Mouse (Mus musculus): ENCODE measurements at regions not wholly inside any gene's neighbourhood (a gene's known extent, or its start where the extent isn't known, plus 50 kb on each side); places are given as distances from the start of the nearest gene placed in this dataset.

GRCm38 (mm10) chr4:22047730-22048455 lies 116.8 kb downstream of the Faxc start:
- no peak for DNase-seq (ENCODE audit: low spot score in 2 of 2)

DNA sequence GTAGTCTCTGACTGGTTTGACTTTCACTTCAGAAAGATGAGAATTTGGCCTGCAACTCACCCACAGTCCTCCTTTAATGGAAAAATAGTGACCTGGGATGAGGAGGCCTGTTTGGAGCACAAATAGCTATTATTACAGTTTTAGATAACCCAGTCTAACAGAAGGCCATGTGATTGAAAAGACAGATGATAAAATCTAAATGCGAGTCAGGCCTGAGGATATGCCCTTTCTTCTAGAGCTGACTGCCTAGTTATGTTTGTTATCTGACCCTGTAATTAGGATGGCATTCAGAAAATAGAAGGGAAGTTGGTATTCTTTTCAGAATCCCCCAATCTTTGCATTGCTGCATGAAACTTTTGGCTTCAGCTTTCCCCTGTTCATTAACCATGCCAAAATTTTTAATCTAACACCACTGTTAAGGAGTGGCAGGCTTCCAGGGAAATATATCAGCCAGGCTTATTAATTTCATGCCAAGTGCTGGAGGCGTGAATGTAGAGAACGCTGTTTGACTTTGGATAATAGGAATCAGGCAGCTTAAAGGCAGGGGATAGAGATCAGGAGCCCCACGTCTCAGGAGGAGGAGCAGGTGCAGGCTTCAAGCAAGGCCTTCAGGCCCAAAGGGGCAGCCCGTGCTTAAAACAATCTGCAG lies 135.8 kb downstream of the Faxc start:
- DNase-seq (ENCODE audit: low spot score in 2 of 2) = no peak

DNA sequence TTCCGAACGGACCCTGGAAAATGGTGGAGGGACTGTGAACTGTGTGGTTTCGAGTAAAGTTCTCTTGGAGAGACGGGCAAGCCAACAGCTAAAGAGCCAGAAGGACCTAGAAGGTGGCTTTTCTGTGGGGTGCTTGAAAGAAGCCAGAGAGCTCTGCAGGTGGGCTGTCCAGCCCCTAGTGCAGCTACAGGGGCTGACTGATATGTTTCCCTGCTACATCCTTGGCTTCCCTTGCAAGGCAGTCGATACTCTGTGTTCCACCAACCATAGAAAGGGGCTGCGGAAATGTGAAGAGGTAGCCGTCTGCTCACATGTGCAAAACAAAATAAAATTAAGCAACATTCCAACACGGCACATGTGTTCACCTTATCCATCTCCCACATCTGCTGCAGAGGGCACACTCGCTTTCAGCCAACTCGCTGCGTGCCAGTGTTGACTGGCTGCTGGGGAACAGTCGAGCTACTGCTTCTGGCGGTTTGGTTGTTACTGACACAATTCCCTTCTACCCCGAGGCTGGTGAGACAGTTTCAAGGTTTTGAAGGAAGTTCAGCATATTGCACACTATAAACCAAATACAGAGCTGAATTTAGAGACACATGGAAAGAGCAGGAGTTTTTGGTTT lies 136.7 kb downstream of the Faxc start:
- no peak for DNase-seq (ENCODE audit: low spot score in 2 of 2)

DNA sequence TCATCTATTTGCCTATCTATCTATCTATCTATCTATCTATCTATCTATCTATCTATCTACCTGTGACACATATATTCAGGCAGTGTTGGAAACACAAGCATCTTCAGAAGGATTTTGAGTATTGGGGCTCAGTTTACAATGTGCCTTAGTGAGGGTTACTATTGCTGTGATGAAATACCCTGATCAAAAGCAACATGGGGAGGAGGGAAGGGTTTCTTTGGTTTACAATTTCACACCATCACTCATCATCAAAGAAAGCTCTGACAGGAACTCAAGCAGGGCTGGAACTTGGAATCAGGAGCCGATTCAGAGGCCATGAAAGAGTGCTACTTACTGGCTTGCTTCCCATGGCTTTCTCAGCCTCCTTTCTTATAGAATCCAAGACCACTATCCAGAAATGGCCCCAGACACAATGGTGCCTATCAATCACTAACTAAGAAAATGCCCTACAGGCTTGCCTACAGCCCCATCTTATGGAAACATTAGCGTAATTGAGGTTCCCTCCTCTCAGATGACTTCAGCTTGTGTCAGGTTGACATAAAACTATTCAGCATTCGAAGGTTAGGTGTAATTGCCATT lies 157.2 kb downstream of the Faxc start:
- DNase-seq (ENCODE audit: low spot score in 2 of 2) = no peak

- no peak for DNase-seq (ENCODE audit: low spot score in 2 of 2)
Observed at GRCm38 (mm10) chr4:22089637-22090041, 158.5 kb downstream of the Faxc start.

GRCm38 (mm10) chr4:22090536-22090935 lies 159.4 kb downstream of the Faxc start:
- no peak for DNase-seq (ENCODE audit: low spot score in 2 of 2)

GRCm38 (mm10) chr4:22092551-22092950 lies 161.4 kb downstream of the Faxc start:
- no peak for DNase-seq (ENCODE audit: low spot score in 2 of 2)

DNA sequence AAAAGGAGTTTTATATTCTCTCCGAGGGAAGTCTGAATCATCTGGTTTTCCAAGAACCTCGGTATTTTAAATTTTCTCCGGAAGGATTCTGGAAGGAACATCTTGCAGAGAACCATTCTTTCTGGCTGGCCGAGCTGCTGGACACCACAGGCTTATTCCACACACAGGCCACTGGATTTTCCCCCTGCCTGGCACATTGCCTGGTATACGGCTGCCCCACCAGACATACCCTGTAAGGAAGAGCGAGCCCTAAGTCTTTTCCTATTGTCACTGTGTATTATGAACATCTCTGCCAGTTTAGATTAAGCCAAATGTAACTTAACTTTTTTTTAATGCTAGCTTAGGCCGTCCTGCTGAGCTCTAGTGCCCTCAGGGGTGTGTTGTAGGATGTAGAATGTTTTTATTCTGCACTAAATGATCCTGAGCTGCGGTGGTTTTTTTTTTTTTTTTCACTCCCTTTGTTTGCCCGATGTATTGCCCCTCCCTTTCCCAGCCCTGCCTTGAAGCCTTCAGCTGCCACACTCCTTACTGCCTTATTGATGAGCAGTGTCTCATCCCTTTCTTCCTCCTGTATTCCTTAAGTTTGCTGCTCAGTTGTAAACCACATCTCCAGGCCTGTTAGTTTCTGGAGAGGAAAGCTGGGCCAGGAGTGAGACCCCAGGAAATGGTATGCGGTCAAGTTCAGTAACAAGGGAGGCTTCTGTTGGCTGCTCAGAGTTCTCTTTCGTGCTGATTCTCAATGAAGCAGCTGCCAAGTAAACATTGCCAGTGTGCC lies 164.3 kb downstream of the Faxc start:
- DNase-seq (ENCODE audit: low spot score in 2 of 2) = no peak

- DNase-seq (ENCODE audit: low spot score in 2 of 2) = no peak
Observed at GRCm38 (mm10) chr4:22098605-22099004, 167.5 kb downstream of the Faxc start.

- no peak for DNase-seq (ENCODE audit: low spot score in 2 of 2)
Observed at GRCm38 (mm10) chr4:22102478-22102877, 171.3 kb downstream of the Faxc start.

GRCm38 (mm10) chr4:22103001-22103587 lies 172.0 kb downstream of the Faxc start:
- no peak for DNase-seq (ENCODE audit: low spot score in 2 of 2)

- no peak for DNase-seq (ENCODE audit: low spot score in 2 of 2)
Observed at GRCm38 (mm10) chr4:22106883-22107282, 175.8 kb downstream of the Faxc start.

DNA sequence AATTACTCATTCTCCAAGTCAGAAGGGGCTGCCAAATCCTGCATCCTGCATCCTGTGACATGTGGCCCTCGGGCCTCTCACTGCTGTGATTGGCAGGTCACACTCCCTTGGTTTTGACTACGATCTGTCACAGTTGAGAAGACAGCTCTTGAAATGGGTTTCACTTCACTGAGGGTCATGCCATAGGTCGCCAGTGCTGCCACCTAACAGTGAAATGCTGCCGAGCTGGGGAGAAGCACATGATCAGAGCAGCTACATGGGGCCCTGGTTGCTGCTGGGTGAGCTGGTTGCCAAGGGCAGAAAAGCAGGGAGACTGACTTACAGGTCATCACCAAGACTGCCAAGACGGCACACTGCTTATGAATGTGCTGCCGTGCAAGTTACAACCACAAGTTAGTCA lies 178.3 kb downstream of the Faxc start:
- no peak for DNase-seq (ENCODE audit: low spot score in 2 of 2)

DNA sequence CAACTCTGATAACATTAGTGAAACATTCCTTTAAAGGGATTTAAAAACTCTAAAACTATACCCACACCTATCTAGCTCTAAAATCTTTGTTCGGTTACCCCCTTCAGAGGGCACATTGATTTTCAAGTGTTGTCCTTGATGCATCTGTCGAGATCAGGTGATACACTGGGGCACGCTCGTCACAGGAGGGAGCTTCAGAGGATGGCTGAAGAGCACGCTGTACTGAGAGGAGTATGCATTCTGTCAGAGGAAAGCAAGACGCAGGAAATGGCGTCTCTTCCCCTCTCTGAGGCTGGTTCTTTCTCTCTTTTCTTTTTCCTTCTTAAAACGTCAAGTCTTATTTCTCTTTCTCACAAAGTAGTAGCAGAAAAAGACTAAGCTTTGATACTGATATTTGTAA lies 179.3 kb downstream of the Faxc start:
- DNase-seq (ENCODE audit: low spot score in 2 of 2) = no peak

DNA sequence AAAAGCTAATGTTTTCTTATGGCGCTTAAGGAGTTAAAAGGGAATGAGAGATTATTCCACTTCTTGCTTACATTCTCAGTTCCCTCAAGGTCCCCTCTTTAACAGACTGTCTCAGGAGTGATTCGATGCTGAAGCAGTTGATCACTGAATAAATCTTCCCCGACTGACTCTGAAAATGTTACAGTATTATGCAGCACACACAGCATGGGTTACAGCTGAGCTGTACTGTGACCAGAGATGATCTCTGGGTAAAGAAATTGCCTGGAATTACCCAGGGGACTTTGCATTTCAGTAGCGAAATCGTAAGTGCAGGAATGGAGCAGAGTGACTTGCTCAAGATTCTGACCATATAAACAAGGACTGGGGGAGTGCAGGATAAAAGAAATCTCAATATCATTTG lies 181.1 kb downstream of the Faxc start:
- no peak for DNase-seq (ENCODE audit: low spot score in 2 of 2)

- DNase-seq (ENCODE audit: low spot score in 2 of 2) = no peak
Observed at GRCm38 (mm10) chr4:22114451-22114850, 183.3 kb downstream of the Faxc start.

- DNase-seq (ENCODE audit: low spot score in 2 of 2) = no peak
Observed at GRCm38 (mm10) chr4:22119877-22120276, 188.7 kb downstream of the Faxc start.

DNA sequence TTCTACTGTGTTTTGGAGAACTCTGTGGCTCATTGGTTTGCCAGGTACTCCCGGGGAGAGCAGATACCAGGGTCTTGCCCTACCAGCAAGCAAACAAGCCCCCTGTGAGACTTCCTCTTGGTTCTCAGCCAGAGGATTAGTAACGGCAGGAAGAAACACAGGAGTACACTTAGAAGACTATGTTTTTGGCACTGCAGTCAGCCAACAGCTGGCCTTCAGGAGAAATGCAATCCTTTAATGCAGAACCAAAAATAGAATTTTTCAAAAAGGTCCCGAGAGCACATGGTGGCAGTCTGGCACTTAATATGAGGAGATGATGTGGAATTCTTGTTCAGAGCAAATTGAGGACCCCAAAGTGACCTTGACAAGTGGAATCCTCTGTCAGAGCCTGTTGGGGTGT lies 189.8 kb downstream of the Faxc start:
- peak in 1 of 2 experiments; percentile 3 for DNase-seq (ENCODE audit: low spot score in 2 of 2)

- DNase-seq (ENCODE audit: low spot score in 2 of 2) = no peak
Observed at GRCm38 (mm10) chr4:22121397-22121796, 190.3 kb downstream of the Faxc start.

DNA sequence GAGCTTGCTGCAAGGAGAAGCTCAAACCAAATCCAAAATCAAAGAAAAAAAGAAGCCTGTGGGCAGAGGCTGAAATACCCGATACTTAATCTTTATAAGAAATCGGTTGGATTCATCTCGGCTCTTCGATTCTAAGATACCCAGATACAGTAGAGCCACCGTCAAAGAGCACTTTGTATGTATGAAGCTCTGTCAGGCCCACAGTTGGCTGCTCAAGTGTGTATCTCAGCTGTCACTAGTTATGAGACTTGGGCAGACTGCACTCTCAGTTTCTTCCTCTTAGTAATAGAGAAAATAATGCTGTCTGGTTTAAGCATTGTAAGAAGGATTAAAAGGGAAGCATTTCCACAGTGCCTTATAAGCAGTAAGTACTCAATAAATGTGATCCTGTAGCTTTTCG lies 193.7 kb downstream of the Faxc start:
- DNase-seq (ENCODE audit: low spot score in 2 of 2) = no peak

DNA sequence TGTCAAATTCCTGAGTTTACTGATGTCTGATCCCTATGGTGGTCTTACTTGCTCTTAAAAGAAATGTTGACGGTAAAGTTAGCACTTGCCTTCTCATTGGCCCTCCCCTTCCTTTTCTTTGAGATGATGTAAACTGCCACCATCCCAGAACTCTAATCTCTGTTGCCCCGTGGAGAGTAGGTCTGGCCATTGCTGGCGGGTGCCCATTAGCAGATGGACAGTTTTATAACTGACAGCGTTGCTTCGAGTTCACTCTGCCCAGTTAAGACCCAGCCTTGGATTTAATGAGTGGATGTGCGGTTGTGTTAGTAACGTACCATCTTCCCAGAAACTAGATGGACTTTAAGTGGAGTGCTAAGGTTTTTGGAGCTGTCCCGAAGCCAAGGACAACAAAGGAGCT lies 199.4 kb downstream of the Faxc start:
- DNase-seq (ENCODE audit: low spot score in 2 of 2) = no peak
